Mouse (Mus musculus) yolk sac, embryonic 10.5 days (tissue): ENCODE measurements around the gene Bach2.

Source experiments
- DNase-seq: peaks from one replicate; pipeline ENCODE4 v3.0.0-alpha.2; 2017; ENCODE audit warnings: low spot score

The Bach2 gene

GRCm38 (mm10) chr4:32530921-32531846, 292.6 kb downstream of the Bach2 start:
- no peak for DNase-seq

- no peak for DNase-seq
Observed at GRCm38 (mm10) chr4:32532079-32532478, 293.5 kb downstream of the Bach2 start.

- DNase-seq = no peak
Observed at GRCm38 (mm10) chr4:32533735-32534134, 295.1 kb downstream of the Bach2 start.

GRCm38 (mm10) chr4:32535626-32536025, 297.0 kb downstream of the Bach2 start:
- DNase-seq = no peak

GRCm38 (mm10) chr4:32536870-32537508, 298.4 kb downstream of the Bach2 start:
- no peak for DNase-seq

GRCm38 (mm10) chr4:32538088-32538487, 299.5 kb downstream of the Bach2 start:
- DNase-seq = peak; percentile 66

- no peak for DNase-seq
Observed at GRCm38 (mm10) chr4:32538488-32538887, 299.9 kb downstream of the Bach2 start.

- DNase-seq = no peak
Observed at GRCm38 (mm10) chr4:32538987-32539386, 300.4 kb downstream of the Bach2 start.

GRCm38 (mm10) chr4:32544821-32545545, 306.4 kb downstream of the Bach2 start:
- no peak for DNase-seq

GRCm38 (mm10) chr4:32545548-32545947, 306.9 kb downstream of the Bach2 start:
- DNase-seq = no peak

GRCm38 (mm10) chr4:32549150-32549549, 310.5 kb downstream of the Bach2 start:
- no peak for DNase-seq

- no peak for DNase-seq
Observed at GRCm38 (mm10) chr4:32551337-32551736, 312.7 kb downstream of the Bach2 start.

- no peak for DNase-seq
Observed at GRCm38 (mm10) chr4:32555506-32555905, 316.9 kb downstream of the Bach2 start.

- DNase-seq = no peak
Observed at GRCm38 (mm10) chr4:32560246-32560645, 321.6 kb downstream of the Bach2 start.

GRCm38 (mm10) chr4:32560724-32561554, 322.3 kb downstream of the Bach2 start:
- no peak for DNase-seq

- peak; percentile 16 for DNase-seq
Observed at GRCm38 (mm10) chr4:32561555-32562095, 323.0 kb downstream of the Bach2 start.

- no peak for DNase-seq
Observed at GRCm38 (mm10) chr4:32562319-32563115, 323.9 kb downstream of the Bach2 start.

GRCm38 (mm10) chr4:32564416-32564815, 325.8 kb downstream of the Bach2 start:
- DNase-seq = no peak

- no peak for DNase-seq
Observed at GRCm38 (mm10) chr4:32564918-32565317, 326.3 kb downstream of the Bach2 start.

GRCm38 (mm10) chr4:32569054-32569453, 330.4 kb downstream of the Bach2 start:
- no peak for DNase-seq
